Mouse (Mus musculus) liver, embryonic 15.5 days (tissue): ENCODE data around the gene Smg6. TPM values are rescaled to one million over a fixed set of nuclear protein-coding genes. Genes with fewer than 3 reads are reported as not detected.
A peak's percentile ranks its signal among the peaks of the same experiment; 100 is the strongest.

ENCODE experiments used
- ATAC-seq: fragments of 200-750 bp; cut with Nextera tagmentation; 2 replicates; pipeline ENCODE4 v1.8.0; 2017; ENCODE audit warnings: moderate number of reproducible peaks, mild to moderate bottlenecking, moderate library complexity; ENCODE audit not compliant: insufficient read depth
- H3K27ac ChIP-seq: fragments of 300-500 bp; sonication (generic); replicated peaks from 2 replicates; pipeline ENCODE4 v1.5.1; 2015; ENCODE audit warnings: mild to moderate bottlenecking, inconsistent platforms
- H3K27me3 ChIP-seq: fragments of 300-500 bp; sonication (generic); 2 replicates; pipeline ENCODE4 v1.6.1; 2015; ENCODE audit warnings: mild to moderate bottlenecking, inconsistent platforms
- H3K36me3 ChIP-seq: fragments of 300-500 bp; sonication (generic); replicated peaks from 2 replicates; pipeline ENCODE4 v1.6.1; 2015; ENCODE audit warnings: moderate library complexity, mild to moderate bottlenecking, inconsistent platforms
- H3K4me1 ChIP-seq: fragments of 300-500 bp; sonication (generic); replicated peaks from 2 replicates; pipeline ENCODE4 v1.6.1; 2015; ENCODE audit warnings: inconsistent platforms
- H3K4me2 ChIP-seq: fragments of 300-500 bp; sonication (generic); 2 replicates; pipeline ENCODE4 v1.6.1; 2015; ENCODE audit warnings: moderate library complexity, mild to moderate bottlenecking, inconsistent platforms
- H3K4me3 ChIP-seq: fragments of 300-500 bp; sonication (generic); replicated peaks from 2 replicates; pipeline ENCODE4 v1.5.1; 2015; ENCODE audit warnings: mild to moderate bottlenecking, inconsistent platforms
- H3K9ac ChIP-seq: fragments of 300-500 bp; sonication (generic); 2 replicates; pipeline ENCODE4 v1.6.1; 2015; ENCODE audit warnings: moderate library complexity, mild to moderate bottlenecking, inconsistent platforms
- H3K9me3 ChIP-seq: fragments of 300-500 bp; sonication (generic); replicated peaks from 2 replicates; pipeline ENCODE4 v1.6.1; 2016; ENCODE audit warnings: inconsistent platforms
- WGBS: fragments of 180-500 bp; shearing (Covaris S2); methylation state at CpG from one replicate; pipeline ENCODE4 v1.1.7; 2015; ENCODE audit warnings: mixed read lengths; ENCODE audit not compliant: insufficient replicate concordance; 5-methylcytosine and 5-hydroxymethylcytosine counted together
- polyA plus RNA-seq: library from polyadenylated mRNA; unstranded; fragments of >200 nt; fragmentation: Nextera tagmentation; extraction: Ambion mirVana; gene quantifications from 2 replicates; pipeline ENCODE4 v1.2.1, GENCODE M21; 2015

The Smg6 gene
- polyA plus RNA-seq, 1 experiment from 2014 or later: 4.5 TPM

GRCm38 (mm10) chr11:75183917-75184570 lies 258.4 kb downstream of the Smg6 start:
- WGBS: 70% methylated on average over 2 of the region's 2 CpGs
- Histone ChIP-seq H3K9me3 (no peaks in the 10 kb centered on the region), H3K36me3 (peaks cover 32% of the 10 kb centered on the region), H3K27me3 (no peaks in the 10 kb centered on the region), H3K4me3 (no peak overlapping the region), H3K4me2 (no peak overlapping the region), H3K9ac (no peak overlapping the region), H3K4me1 (peaks cover 5% of the 10 kb centered on the region), H3K27ac (no peak overlapping the region)
- ATAC-seq: no peak

DNA sequence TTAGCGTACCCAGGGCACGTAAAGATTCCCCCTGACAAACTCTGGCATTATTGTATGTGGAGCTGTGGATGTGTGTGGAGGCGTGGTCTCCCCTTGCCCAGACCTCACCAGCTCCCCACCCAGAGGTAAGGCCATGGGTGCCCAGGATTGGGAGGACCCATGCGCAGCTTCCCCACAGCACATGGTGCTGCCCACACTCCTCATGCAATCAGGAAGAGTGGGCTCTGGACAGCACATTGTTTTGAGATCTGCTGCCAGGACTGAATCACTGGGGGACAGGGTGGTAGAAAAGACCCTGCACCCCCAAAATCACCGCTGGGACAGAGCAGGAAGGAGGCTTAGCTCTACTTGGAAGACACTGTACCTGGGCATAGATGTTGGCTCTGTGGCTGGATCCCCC lies 258.9 kb downstream of the Smg6 start:
- H3K27ac ChIP-seq: no peak overlapping the region
- H3K27me3 ChIP-seq: no peaks in the 10 kb centered on the region
- H3K4me3 ChIP-seq: no peak overlapping the region
- H3K4me2 ChIP-seq: no peak overlapping the region
- peaks cover 10% of the 10 kb centered on the region for H3K4me1 ChIP-seq
- no peak for ATAC-seq
- H3K9ac ChIP-seq: no peak overlapping the region
- 80% methylated on average over 5 of the region's 5 CpGs for WGBS
- H3K36me3 ChIP-seq: peaks cover 32% of the 10 kb centered on the region
- no peaks in the 10 kb centered on the region for H3K9me3 ChIP-seq

GRCm38 (mm10) chr11:75184986-75185385 lies 259.4 kb downstream of the Smg6 start:
- Histone ChIP-seq H3K27ac (no peak overlapping the region), H3K36me3 (peaks cover 32% of the 10 kb centered on the region), H3K4me2 (no peak overlapping the region), H3K9me3 (no peaks in the 10 kb centered on the region), H3K4me3 (no peak overlapping the region), H3K9ac (no peak overlapping the region), H3K27me3 (no peaks in the 10 kb centered on the region), H3K4me1 (peaks cover 14% of the 10 kb centered on the region)
- no peak for ATAC-seq
- WGBS: 48% methylated on average over 2 of the region's 2 CpGs

DNA sequence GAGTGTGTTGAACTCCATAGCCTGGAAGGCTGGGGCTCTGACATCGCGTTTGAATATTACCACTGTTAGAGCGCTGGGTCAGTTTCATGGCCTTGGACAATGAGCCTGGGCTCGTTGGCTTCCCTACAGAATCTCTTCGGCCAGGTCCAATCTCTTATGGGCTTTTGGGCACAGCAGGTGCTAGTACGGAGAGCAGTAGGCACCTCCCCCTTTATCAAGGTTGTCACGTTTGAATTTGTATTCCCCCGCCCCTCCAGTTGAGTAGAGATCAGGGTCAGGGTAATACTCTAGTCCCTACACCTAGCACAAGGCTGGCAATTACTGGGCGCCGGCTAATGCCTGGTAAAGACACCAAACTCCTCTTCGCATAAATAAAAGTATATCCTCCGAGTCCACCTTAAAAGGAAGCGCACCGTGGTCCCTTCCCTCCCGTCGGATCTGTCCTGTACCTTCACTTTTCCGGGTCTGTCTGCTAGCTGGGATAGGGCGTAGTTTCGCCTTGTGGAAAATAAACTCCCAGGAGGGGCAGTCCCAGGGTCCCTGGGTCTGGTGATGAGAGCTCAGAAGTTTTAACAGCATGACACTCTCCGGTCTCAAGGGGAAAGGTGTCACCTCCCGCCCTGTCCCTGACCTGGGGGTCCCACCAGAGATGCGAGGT lies 264.2 kb downstream of the Smg6 start:
- under 1% methylated on average over 22 of the region's 22 CpGs for WGBS
- Histone ChIP-seq H3K4me3 (peak overlapping the region; percentile 83), H3K9me3 (no peaks in the 10 kb centered on the region), H3K36me3 (peaks cover 2% of the 10 kb centered on the region; the same call in 1 of the 2 replicates), H3K27me3 (peaks cover 44% of the 10 kb centered on the region), H3K4me1 (peaks cover 49% of the 10 kb centered on the region), H3K4me2 (peak overlapping the region; percentile 94), H3K27ac (peak overlapping the region; percentile 76), H3K9ac (peak overlapping the region; percentile 66)
- peak; percentile 76 for ATAC-seq

DNA sequence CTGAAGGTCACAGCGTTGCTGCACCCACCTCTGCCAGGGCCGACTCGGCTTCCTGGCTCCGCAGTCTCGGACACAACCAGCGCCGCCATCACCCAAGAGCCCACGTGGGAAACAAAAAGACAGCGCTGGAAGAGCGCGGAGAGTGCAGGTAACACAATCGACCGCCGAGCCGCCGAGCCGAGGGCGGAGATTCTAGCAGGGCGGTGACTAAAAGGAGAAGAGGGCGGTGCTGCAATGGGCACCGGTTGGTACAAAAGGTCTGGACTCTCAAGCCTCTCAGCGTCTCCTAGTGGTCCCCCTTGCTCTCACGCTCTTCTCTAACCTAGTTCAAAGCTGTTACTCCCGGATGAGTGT lies 264.7 kb downstream of the Smg6 start:
- Histone ChIP-seq H3K27ac (peak overlapping the region; percentile 76), H3K4me3 (peak overlapping the region; percentile 83), H3K27me3 (peaks cover 49% of the 10 kb centered on the region), H3K4me1 (peaks cover 54% of the 10 kb centered on the region), H3K9ac (peak overlapping the region; percentile 66), H3K36me3 (no peaks in the 10 kb centered on the region), H3K9me3 (no peaks in the 10 kb centered on the region), H3K4me2 (peak overlapping the region; percentile 94)
- under 1% methylated on average over 24 of the region's 24 CpGs for WGBS
- ATAC-seq: peak; percentile 77

- peak within 1 kb of the TSS; percentile 66 for H3K9ac ChIP-seq
- H3K27ac ChIP-seq: peak within 1 kb of the TSS; percentile 76
- H3K36me3 ChIP-seq: no peaks in the 10 kb centered on the region
- peak within 1 kb of the TSS; percentile 94 for H3K4me2 ChIP-seq
- 56% methylated on average over 5 of the region's 5 CpGs for WGBS
- peaks cover 55% of the 10 kb centered on the region for H3K4me1 ChIP-seq
- H3K27me3 ChIP-seq: peaks cover 55% of the 10 kb centered on the region
- H3K4me3 ChIP-seq: peak within 1 kb of the TSS; percentile 83
- ATAC-seq: no peak
- H3K9me3 ChIP-seq: no peaks in the 10 kb centered on the region
Measured at GRCm38 (mm10) chr11:75190905-75191441, 265.4 kb downstream of the Smg6 start, which contains the start of gene Dph1. Gene Dph1 (minus strand): TSS chr11:75191241.

- no peak for ATAC-seq
- H3K4me2 ChIP-seq: no peak overlapping the region
- WGBS: 65% methylated on average over 6 of the region's 6 CpGs
- no peak overlapping the region for H3K4me3 ChIP-seq
- H3K9ac ChIP-seq: no peak overlapping the region
- H3K4me1 ChIP-seq: peaks cover 55% of the 10 kb centered on the region
- no peaks in the 10 kb centered on the region for H3K36me3 ChIP-seq
- peaks cover 64% of the 10 kb centered on the region for H3K27me3 ChIP-seq
- H3K27ac ChIP-seq: no peak overlapping the region
- H3K9me3 ChIP-seq: no peaks in the 10 kb centered on the region
Measured at GRCm38 (mm10) chr11:75191841-75192240, 266.2 kb downstream of the Smg6 start.

DNA sequence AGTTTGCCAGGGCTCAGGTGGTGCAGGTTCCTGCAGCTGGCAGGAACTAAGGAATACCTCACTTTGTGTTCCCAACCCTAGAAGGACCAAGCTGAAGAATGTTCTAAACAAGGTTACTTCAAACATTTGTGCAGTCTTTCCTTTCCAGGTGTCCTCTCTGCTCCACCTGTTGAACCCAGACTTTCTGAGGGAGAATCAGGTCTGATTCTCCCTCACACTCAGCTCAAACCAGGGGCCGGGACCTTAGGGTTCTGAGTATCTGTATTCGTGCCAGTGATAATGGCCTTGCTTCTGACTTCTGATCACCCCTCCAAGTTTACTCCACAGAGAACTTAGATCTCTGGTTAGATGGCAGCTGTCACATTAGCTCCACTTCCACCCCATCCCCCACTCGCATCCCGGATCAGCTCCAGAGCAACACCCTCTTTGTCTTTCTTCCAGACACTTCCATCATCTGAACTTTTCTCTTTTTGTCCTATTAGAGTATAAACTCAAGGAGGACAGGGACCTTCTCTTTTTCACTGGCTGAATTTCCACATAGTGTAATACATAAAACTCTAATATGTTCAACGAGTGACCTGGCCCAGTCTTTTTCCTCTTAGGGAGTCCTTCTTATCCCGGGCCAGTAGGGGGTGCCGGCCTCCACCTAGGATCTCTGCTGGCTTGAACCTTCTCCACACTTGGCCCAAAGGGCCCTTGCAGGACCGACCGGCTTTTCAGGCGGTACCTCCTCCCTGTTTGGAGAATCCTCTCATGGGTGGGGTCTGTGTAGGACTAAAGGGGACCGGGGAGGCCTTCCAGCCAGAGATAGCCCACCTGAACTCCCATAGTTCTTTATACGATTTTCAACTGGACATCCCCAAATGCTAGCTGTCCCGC lies 267.0 kb downstream of the Smg6 start:
- Histone ChIP-seq H3K27me3 (peaks cover 71% of the 10 kb centered on the region), H3K4me1 (peaks cover 55% of the 10 kb centered on the region), H3K9me3 (no peaks in the 10 kb centered on the region), H3K36me3 (no peaks in the 10 kb centered on the region), H3K9ac (no peak overlapping the region), H3K4me3 (peak overlapping the region; percentile 57), H3K4me2 (peak overlapping the region; percentile 78), H3K27ac (no peak overlapping the region)
- 24% methylated on average over 13 of the region's 13 CpGs for WGBS
- 0 out of 2 replicates have a peak, but pooled peaks have one; percentile 22 for ATAC-seq

- Histone ChIP-seq H3K4me3 (peak within 1 kb of the TSS; percentile 57), H3K9ac (no peak within 1 kb of the TSS), H3K36me3 (no peaks in the 10 kb centered on the region), H3K9me3 (no peaks in the 10 kb centered on the region), H3K4me2 (peak within 1 kb of the TSS; percentile 78), H3K27ac (no peak within 1 kb of the TSS), H3K27me3 (peaks cover 79% of the 10 kb centered on the region), H3K4me1 (peaks cover 62% of the 10 kb centered on the region)
- WGBS: 1% methylated on average over 82 of the region's 84 CpGs
- no peak for ATAC-seq
Measured at GRCm38 (mm10) chr11:75193256-75194071, 267.8 kb downstream of the Smg6 start, which contains the start of gene Rtn4rl1. Gene Rtn4rl1 (plus strand): TSS chr11:75193783.

DNA sequence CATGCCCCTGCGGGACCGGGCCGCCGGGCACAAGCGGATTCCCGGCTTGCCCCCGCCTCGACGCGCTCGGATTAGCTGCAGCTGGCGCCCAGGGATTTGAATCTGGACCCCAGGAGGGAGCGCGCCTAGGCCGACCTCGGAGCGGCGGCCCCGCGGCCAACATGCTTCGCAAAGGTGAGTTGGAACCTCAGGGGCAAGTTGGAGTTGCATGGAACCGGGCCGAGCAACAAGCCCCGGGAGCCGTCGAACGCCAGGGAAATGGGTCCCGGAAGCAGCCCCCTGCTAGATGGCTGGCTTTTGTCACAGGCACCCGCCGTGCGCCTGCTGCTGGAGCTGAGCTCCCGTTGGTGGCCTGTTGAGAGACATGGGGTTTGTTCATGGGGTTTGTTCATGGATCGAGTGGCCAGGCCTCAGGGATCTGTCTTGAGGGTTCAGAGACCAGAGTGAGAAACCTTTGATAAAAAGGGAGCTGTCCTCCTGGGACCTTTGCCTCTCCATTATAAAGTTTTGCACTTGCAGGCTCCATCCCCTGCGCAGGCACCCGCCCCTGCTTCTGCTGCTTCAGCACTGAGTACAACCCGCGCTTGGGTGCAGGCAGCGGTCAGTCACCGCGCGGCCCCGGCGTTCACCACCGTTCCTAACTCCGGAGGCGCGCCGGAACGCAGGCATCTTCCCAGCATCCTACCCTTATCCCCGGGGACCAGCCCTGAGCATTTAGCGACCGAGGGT lies 268.7 kb downstream of the Smg6 start:
- Histone ChIP-seq H3K9ac (no peak overlapping the region), H3K27me3 (peaks cover 86% of the 10 kb centered on the region), H3K27ac (no peak overlapping the region), H3K4me3 (peak overlapping the region; percentile 57), H3K9me3 (no peaks in the 10 kb centered on the region), H3K36me3 (no peaks in the 10 kb centered on the region), H3K4me1 (peaks cover 56% of the 10 kb centered on the region), H3K4me2 (peak overlapping the region; percentile 78)
- ATAC-seq: no peak
- WGBS: 1% methylated on average over 52 of the region's 52 CpGs
